Mouse (Mus musculus): ENCODE results near the gene Prpsap1. TPM values are rescaled to one million over a fixed set of nuclear protein-coding genes. Genes with fewer than 3 reads are reported as not detected.
"Not testable (repeated sequence)": the region's sequence is repeated elsewhere in the genome, so short reads cannot be mapped to it uniquely, and the experiment has no call there.

The Prpsap1 gene
- total RNA-seq, 1 experiment from 2014 or later, result 81.1 TPM

GRCm38 (mm10) chr11:116515330-116516020 lies 21.5 kb upstream of the Prpsap1 start:
- no peak for DNase-seq

- no peak for DNase-seq
Observed at GRCm38 (mm10) chr11:116513531-116514038, 19.6 kb upstream of the Prpsap1 start.

DNA sequence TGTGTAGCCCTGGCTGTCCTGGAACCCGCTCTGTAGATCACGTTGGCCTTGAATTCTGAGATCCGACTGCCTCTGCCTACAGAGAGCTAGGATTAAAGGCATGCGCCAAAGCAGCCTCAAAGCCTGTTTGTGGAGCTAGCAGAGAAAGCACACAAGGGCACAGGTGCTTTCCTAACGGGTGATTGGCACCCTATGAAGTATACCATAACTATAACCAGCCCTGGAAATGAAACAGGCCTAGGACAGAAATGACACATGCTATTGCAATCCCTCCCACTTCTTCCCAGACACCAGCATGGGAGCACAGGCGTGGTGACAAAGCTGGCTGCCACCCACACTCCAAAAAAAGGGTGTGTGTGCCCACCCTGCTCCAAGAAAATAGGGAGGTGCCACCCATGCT lies 19.0 kb upstream of the Prpsap1 start:
- no peak for DNase-seq

GRCm38 (mm10) chr11:116512154-116512553 lies 18.2 kb upstream of the Prpsap1 start:
- DNase-seq, result no peak

DNA sequence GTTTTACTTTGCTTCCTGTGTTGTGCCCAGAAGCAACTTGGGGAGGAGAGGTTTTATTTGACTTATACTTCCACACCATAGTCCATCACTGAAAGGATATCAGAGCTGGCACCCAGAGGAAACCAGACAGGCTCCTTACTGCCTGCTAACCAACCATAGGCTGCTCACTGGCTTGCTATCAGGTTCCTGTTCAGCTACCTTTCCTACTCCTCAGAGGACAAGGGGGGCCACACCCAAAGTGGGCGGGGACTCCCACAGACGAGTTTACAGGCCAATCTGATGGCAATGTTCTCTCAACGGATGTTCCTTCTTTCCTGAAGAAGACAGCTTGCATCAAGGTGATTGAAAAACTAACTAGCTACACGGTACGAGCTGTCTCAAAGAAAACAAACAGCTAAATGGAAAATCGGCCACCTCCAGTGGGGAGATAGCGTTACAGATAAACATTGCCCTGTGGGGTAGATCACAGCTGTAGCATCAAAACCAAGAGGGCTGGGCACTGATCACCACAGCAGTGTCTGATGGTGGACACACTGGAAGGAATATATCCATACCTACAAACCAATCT lies 17.4 kb upstream of the Prpsap1 start:
- DNase-seq, result no peak

DNA sequence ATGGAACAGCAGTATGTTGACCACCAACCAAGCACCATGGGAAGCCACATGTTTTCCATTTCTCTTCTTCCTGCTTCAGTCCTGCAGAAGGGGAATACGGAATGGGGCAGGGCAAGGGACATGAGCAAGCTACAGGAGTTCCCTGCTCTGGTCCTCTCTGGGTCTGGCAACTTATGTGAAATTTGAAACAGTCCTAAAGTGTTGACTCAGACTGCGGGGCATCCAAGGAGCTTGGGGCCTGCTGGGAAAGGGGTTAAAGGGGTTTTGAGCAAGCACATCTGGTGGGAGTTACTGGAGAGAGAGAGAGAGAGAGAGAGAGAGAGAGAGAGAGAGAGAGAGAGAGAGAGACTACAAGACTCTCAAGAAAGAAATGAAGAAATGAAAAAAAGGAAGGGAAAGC lies 14.7 kb upstream of the Prpsap1 start:
- DNase-seq, result no peak

DNA sequence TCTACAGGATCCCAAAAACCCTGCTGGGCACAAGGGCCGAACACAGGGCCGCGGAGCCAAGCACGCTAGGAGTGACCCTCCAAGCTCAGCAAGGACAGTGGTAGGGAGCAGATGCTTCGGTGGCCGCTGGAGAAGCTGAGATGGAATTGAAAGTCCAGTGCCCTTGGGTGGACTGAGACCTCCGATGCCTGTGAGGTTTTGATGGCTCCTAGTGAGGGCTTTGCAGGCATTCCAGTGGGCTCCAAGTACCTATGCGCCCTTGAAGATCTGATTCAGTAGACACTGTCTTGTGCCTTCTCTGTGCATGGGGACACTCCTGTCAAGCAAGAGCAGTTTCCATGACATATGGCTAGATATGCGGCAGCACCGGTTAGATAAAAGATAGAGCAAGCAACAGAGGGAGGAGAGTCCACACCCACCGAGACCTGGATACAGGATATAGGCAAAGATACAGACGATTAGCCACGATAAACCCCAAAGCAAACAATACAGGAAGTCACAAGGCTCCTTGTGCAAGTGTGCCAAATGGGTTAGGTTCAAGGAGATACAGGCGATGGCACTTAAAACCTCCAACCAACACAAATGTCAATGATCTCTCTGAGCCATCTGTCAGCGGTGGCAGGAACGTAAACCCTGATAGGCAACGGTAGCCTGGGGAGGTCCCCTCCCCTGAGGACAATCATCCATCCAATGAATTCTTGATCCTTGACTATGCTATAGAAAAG lies 12.3 kb upstream of the Prpsap1 start:
- DNase-seq, result no peak

DNA sequence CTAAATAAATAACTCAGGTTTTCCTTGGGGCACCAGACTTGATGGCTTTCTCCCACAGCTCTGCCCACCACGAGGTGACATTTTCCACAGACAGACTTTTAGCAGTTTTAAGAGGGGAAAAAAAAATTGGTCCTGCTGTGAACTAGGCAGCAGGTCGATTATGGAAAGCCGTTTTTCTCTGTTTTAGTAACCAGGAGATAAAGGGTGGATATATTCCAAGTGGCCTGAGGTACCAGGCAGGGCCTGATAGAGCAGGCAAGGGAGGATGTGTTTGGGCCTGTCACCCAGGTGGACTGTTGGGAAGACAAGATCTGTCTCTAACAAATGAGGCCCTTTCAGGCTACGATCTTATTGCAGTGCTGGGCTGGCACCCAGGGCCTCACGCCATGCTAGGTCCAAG lies 11.6 kb upstream of the Prpsap1 start:
- DNase-seq, result no peak

- DNase-seq, result no peak
Observed at GRCm38 (mm10) chr11:116504516-116504915, 10.5 kb upstream of the Prpsap1 start.

DNA sequence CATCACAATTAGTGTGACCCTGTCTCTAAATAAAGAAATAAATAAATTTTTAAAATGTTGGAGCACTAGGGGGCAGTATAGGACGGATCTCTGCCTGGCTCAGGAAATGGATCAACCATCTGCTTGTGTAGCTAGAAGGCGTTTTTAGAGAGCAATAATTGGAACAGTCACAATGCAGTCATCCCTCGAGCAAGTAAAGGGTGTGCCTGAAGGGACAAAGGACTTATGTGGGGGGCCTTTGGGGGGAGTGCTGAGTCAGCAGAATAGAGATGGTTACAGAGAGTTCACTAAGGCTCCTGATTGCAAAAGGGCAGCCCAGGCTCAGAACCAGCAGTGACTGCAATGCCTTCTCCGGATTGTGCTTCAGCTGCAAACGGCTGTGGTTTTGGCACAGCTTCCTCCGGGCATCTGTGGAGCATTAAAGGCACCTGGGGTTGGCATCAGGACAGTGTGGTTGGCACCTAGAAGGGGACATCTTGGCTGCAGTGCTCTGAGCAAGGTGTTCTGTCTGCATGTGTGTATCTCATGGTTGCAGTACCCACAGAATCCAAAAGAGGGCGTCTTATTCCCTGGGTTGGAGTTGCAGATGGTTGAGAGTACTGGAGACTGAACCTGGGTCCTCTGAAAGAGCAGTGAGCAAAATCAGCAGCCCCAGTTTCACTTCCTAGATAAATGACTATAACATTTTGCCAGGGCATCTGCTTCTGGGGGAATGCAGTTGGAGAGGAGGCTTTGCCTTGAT lies 7.2 kb upstream of the Prpsap1 start:
- peak; percentile 37 for DNase-seq

GRCm38 (mm10) chr11:116499018-116499417 lies 5.0 kb upstream of the Prpsap1 start:
- DNase-seq, result no peak

DNA sequence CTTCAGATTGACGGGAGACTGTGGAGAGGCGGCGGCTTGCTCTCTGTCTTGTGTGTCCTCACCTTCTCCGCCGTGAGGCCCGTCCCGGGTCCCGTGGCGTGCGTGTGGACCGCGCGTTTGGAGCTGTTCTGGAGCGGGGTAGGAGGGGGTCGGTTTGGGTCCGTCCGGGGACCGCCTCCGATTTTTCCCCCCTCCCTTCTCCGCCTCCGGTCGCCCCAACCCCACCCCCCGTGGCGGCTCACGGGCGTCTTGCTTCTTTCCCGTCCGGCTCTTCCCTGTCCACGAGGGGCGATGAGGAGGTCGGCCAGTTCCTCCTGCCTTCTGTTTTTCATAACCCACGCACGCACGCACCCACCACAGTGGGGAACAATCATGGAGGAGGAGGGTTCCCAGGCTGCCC lies 4.6 kb upstream of the Prpsap1 start:
- DNase-seq, result no peak

- no peak for DNase-seq
Observed at GRCm38 (mm10) chr11:116497313-116497712, 3.3 kb upstream of the Prpsap1 start.

DNA sequence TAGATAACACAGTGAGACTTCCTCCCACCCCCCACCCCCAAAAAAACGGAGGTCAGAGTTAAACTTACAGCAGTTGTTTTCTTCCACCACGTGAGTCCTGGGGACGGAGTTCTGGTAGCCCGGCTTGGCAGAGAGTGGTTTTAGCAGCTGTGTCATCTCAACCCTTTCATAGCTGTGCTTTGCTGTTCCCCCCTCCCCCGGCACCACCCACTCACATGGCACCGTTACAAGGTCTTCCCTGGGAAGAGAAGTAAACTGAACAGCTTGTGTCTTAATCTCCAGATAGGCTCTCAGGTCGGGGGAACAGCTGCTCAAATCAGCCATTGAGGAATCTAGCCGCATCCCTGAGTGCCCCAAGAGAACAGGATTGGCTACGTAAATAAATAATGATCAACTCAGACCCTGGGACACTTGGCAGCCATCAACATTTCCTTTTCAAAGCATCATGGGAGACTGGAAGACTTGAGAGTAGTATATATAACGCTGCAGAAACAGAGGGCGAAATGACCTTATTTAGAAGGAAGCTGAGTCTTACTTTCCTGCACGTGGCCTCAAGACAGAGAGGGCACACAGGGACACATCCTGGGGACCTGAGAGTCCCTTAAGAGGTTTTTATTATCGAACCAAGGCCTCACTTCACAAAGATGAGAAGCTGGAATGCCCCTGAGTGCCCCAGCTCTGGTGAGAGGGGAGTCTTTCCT lies 622 bp upstream of the Prpsap1 start:
- DNase-seq, result peak; percentile 70

DNA sequence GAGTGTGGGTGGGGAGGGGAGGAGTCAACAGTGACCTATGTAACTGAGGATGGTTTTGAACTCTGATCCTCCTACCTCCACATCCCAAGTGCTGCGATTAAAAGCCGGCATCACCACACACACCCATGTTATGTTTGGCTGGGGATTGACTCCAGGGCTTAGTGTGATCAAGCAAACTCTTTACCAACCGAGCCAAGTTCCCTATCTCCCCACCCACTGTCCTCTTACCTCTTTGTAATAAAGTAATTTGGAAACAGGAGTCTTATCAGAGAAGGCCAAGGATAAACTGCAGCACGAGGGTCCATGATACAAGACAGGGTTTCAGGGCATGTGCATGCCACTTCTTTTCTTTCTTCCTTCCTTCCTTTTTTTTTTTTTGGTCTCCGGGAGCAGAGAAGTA lies 811 bp downstream of the Prpsap1 start:
- DNase-seq, result no peak

GRCm38 (mm10) chr11:116492507-116492906 lies 1.5 kb downstream of the Prpsap1 start:
- DNase-seq, result not testable (repeated sequence)

DNA sequence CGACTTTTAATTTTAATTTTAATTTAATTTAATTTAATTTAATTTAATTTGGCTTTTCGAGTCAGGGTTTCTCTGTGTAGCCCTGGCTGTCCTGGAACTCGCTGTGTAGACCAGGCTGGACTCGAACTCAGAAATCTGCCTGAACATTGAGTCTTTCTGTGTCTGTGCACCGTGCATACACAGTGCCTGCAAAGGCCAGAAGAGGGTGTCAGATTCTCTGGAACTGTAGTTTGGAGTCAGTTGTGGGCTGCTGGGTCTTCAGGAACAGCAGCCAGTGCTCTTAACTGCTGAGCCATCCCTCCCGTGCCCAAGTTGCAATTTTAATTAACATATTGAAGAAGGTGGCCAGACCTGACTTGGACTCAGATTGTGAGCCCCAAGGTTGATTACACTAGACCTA lies 2.7 kb downstream of the Prpsap1 start:
- DNase-seq, result no peak

DNA sequence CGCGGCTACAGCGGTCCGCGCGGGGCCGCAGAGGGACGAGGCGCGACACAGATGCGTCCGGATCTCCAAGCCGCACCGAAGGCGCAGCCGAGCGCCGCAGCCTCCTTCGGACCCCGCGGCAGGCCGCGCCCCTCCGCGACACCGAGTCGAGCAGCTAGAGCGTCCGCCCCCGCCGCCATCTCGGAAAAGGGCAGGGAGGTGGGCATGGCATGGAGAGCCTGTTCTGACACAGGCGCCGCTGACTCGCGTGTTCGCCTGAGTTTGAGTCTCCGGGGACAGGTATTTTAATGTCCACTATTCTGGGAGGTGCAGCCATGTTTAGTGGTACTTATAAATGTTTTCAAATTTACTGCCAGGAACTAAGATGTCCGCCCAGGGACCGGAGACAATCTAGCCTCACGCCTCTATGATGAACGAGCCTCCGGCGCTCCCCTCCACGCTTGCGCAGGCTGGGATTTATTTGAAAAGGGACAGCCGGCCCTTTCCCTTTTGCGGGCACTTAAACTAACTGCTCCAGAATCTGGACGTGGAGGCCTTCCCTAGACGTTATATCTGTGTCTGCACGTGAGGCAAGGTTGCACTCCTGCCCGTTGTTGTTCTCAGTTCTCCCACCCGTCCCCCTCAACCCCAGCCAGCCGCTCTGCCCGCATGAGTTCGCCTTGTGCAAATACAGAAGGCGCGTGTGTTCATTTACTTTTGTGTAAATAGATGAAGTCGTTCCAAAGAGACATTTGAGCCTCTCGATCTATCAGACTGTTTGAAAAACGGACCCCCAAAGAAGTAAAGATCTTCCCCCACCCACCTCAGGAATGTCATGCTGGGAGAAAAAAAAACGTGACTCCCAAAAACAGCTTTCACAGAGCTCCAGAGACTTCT lies 3.5 kb downstream of the Prpsap1 start:
- peak; percentile 94 for DNase-seq

DNA sequence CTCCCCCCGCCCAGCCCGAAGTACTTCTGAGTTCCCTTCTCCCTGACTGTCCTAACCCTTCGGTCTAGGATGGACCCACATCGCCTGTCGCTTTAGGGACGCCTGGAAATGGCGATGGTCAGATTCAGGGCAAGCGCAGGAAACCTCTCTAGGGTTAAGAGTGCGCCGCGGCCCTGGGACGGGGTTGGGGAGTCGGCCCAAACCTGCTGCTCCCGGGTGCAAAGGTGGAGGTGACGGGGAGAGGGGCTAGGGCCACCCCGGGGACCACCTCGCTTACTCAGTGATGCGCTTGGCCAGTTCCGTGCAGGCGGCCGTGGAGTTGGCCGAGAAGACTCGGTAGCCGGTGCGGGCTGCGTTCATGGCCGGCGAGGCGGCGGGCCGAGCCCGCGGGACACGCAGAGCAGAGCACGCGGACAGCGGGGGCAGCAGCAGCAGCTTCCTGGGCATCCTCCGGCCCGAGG lies 4.2 kb downstream of the Prpsap1 start:
- no peak for DNase-seq

DNA sequence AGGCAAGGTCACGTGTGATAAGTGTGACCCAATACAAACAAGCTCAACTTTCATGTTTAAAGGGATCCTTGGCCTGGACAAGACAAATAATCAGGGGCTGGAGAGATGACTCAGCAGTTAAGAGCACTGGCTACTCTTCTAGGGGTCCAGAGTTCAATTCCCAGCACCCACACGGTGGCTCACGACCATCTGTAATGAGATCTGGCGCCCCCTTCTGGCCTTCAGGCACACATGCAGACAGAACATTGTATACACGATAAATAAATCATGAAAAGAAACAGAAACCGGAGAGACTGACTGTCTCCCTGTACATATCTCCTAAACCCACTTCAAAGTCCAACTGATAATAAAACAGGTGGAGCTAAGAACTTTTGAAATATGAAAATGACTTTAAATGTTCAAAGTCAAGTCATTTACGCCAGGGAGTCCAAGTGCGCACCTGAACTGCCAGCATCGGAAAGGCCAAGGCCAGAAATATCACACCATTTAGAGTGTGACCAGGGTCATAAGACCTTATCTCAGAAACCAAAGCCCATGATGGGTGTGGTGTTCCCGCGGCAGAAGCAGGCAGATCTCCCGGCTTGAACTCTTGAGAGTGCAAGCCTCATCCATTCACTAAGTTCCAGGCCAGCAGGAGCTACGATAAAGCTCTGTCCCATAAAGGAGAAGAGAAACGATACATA lies 5.2 kb downstream of the Prpsap1 start:
- peak; percentile 41 for DNase-seq
